Mouse (Mus musculus) layer of hippocampus, postnatal 36 days (tissue): Measurements from ENCODE around the gene Paxx. TPM values are rescaled to one million over a fixed set of nuclear protein-coding genes. Genes with fewer than 3 reads are reported as not detected.

Source experiments
- DNase-seq, 2 experiments: peaks; one replicate each; pipeline ENCODE4 v3.0.0; 2022
- total RNA-seq, 2 experiments: library from RNA; stranded (reverse); gene quantifications; 2 replicates each; pipeline ENCODE4 v1.2.3; 2021

The Paxx gene
- 10 to 100 TPM; 46.2 to 62.8 TPM for total RNA-seq

DNA sequence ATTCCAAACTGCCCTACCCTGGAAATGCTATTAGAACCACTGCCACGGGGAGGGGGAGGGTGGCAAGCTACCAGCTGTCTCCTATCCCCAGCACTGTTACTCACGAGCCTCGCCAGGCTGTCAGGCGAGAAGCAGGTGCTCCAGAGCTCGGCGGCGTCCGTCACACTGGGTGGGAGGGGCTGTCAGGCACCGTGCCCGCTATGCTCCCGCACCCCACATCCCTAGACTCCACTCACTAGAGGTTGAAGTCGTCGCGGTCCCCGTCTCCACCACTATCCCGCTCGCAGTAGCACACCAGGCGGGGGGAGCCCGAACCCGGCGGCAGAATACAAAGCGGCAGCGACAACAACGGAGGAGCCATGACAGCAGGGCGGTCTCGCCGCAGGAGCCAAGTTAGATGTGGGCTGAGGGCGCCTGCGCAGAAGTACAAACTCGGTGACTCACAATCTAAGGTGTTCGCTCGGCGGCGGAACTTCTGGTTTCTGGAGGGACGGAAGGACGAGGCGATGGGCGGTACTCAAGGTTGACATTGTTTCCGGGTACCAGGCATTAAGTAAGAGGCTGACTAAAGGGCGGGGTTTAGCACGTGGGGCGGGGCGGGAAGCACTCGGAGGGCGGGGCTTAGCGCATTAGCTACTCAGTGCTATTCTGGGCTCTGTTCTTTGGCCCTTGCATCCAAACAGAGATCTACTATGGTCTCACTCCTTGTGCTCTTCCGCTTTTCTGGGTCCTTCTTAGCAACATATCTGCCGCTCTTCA is at the start of gene Paxx:
Gene Paxx (minus strand): TSS at position 544 of the 759 bp plus-strand sequence.
- DNase-seq = peak; percentile 90 to 91

DNA sequence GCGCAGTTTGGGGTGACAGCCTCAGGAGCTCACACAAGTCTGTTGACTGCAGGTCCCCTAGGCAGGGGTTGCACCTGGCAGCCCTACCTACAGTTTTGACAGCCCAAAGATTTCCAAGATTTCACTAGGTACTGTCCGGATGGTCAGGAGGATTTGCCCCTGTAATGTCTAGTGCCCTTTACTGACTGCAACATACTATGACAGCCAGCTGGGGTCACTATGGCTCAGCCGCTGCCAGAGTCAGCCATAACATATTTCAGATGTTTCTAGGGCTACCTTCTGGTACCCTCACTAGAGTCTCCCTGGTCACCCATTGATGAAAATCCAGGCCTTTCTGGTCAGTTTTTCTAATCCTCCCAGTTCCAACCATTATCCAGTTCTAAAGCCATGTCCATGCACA is 49.0 kb upstream of the Paxx start:
- no peak for DNase-seq

GRCm38 (mm10) chr2:25506964-25507363 is 46.1 kb upstream of the Paxx start:
- no peak for DNase-seq

- DNase-seq = no peak
These were observed 45.0 kb upstream of the Paxx start for GRCm38 (mm10) chr2:25505860-25506259.

DNA sequence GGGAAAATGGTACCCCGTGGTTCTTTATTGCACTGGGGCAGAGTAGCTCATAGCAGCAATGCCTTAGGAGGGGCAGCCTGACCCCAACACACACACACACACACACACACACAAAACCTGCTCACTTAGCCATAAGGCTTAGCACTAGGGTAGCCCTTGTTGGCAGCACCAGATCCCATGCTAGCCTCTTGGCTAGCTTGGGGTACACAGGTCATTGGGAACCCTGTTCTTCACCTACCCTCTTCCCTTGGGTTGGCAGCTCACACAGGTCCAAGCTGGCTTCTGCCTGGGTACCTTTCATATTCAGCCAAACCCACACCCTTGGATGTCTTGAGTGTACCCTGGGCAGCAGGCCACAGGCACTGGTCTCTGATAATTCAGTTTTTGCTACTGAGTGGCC is 44.1 kb upstream of the Paxx start:
- no peak for DNase-seq

- DNase-seq = no peak
These were observed 43.6 kb upstream of the Paxx start for GRCm38 (mm10) chr2:25504538-25504937.

- DNase-seq = no peak
These were observed 41.8 kb upstream of the Paxx start for GRCm38 (mm10) chr2:25502726-25503125.

- DNase-seq = peak in 1 of 2 experiments; percentile 16
These were observed 40.9 kb upstream of the Paxx start, which contains the start of gene C8g for GRCm38 (mm10) chr2:25501593-25502486. C8g (minus strand) TSS chr2:25501719.

GRCm38 (mm10) chr2:25500576-25501405 is 39.9 kb upstream of the Paxx start, which contains the start of gene Fbxw5:
Fbxw5 (plus strand) TSS chr2:25500750.
- DNase-seq = peak; percentile 74 to 81

- DNase-seq = no peak
These were observed 39.2 kb upstream of the Paxx start for GRCm38 (mm10) chr2:25500071-25500575.

DNA sequence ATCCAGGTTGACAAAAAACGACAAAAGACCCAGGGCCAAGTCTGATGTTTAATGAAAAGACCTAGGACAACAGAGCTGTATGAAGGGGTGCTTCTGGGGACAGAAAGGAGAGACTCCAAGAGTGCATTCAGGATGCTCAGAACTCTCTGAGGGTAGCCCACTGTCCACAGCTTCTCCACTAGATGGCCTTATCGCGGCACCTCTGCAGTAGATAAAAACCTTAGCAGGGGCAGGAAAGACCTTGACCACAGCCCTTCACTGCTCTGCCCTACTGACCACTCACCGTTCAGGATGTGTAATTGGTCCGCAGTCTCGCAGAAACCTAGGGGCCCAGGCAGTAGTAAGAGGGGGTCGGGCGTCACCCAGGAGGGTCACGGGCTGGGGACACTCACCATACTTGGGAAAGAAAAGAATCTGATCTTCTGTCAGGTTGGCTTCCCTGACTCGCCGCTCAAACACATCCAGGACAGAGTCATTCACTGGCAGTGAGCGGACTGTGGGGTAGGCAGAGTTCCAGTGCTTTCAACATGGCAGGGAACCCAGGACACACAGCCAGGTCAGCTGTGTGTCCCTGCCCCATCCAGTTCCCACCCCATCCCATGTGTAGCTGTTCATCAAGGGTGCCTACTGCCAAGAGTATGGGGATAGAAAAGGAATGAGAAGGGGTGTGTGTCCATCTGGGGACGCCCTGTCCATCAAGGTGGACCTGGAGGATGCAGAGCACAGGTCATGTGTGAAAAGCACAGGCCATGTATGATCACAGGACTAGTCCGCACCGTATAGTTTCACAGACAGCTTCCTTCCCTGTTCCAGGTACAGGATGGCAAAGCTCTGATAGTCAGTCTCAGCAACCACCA is 38.0 kb upstream of the Paxx start:
- DNase-seq = no peak

DNA sequence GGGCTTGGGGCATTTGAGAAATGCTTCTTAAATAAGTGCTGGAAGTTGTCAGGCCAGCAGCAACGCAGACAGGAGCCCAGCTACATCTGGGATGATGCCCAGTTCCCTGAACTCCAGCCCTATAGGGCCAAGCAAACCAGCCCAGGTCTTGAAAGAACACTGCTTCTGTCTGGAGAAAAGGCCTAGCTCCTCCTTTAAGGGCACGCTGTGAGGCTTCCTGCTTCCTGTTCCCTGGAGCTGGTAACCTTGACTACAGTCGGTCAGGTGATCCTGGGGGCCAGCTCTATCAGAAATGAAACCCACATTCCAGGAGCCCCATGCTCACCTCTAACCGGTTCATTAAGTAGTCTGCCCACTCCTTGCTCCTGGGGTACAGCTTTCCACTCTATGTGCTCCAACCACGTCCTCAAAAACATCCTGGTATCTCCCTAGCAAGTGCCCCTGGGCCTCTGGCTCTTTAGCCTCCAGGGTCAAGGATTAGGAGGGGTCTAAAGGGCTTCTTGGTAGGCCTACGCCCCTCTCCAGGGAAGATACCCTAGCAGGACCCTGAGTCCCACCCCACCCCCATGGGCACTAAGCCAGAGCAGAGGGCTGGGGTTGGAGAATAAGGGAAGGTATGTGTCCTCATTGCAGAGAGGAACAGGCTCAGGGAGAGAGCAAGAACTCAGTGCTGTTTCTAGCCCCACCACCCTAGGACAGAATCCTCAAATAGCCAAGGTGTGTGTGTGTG is 37.1 kb upstream of the Paxx start:
- no peak for DNase-seq

DNA sequence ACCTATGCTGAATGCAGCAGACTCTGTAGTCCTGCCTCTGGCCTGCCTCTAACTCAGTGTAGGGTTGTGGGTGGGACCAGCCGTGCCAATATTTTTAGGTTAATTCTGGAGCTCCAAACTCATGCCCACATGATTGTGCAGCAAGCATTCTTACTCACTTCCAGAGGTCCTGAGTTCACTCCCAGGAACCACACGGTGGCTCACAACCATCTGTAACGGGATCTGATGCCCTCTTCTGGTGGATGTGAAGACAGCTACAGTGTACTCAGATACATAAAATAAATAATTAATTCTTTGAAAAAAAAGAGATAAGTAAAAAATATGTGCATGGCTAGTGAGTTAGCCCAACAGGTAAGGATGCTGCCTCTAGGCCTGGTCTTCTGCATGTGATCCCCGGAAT is 35.6 kb upstream of the Paxx start:
- DNase-seq = no peak

DNA sequence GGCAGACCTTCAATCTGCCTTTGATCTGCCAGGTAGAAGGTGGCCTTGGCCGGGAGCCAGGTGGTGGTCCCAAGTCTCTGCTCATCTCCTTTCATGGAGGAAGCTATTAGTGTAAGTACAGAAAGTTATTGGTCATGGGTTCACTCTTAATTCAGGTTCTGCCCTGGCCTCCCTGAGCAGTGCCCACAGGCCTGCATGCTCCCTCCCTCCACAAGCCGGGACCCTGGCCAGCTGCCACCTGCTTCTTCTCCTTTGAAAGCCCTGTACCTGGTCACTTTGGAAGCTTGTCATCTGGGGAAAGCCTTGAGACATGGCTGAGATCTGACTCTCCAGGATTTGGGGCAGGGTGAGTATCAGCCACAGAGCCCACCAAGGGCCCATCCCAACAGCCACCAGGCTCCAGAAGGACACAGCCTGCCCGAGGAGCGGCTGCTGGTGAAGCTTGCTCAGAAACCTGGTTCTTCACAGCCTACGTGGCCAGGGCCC is 32.6 kb upstream of the Paxx start, which contains the start of gene Lcn12:
Gene Lcn12 (minus strand): TSS at position 436 of the 486 bp plus-strand sequence.
- DNase-seq = no peak

DNA sequence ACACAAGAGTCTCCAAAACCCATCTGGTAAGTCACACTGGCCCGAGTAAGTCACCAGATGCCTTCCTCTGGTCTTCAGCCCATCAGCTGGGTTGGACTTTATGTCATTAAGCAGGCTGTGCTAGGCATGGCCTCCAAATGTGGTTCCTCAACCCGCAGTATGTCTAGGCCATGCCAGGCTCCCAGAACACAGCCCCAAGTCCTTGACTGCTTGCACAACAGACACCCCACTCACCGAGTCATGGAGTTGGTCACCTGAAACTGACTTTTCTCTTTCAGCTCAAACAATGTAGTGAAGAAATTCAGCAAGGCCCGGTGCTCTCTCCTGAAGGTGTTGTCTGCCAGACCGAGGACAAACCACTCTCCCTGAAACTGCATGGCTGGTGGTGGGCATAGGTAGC is 32.1 kb upstream of the Paxx start:
- DNase-seq = no peak

DNA sequence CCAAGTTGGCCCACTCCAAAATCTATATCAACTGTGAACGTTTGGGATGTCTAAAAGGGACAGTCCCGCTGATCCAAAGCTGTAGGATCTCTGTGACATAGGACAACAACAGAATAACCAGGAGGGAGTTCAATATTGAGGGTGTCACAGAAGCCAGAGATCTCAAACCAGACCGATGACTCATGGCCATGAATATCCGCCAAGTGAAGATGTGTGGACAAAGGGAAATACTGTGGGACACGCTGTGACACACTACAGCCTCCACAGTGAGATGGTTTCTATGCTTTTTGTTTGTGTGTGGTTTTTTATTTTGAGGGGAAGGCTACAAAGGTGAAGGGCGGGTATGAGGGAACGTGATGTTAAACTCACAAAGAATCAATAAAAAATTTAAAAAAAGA is 27.8 kb upstream of the Paxx start:
- no peak for DNase-seq

DNA sequence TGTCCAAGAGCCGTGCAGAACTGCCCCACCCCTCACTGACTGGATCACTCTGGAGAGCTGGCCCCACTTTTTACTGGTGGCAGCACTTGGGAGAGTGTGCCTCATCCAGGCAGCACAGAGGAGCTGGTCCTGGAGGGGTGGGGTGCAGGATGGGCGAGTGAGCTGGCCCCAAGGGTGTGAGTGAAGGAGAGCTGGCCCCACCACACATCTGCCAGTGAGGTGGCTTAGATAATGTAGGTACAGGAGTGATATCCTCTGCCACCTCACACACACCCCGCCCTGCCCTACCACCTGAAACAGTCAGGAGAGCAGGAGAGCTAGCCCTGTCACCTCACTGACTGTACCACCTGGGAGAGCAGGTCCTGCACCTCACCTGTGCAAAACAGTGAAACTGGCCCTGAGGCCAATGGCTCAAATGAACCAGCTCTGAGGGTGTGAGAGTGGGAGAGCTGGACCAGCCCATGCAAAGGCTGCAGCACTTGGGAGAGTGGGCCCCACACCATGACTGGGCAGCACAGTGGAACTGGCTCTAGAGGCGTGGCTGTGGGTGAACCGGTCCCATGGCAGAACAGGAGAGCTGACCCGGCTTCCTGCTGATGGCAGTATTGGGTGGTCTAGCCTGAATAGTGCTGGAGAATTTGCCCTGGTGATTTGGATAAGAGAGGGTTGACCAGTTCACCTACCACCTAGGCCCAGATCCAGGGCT is 27.2 kb upstream of the Paxx start:
- DNase-seq = no peak

GRCm38 (mm10) chr2:25484901-25485647 is 24.2 kb upstream of the Paxx start:
- no peak for DNase-seq

DNA sequence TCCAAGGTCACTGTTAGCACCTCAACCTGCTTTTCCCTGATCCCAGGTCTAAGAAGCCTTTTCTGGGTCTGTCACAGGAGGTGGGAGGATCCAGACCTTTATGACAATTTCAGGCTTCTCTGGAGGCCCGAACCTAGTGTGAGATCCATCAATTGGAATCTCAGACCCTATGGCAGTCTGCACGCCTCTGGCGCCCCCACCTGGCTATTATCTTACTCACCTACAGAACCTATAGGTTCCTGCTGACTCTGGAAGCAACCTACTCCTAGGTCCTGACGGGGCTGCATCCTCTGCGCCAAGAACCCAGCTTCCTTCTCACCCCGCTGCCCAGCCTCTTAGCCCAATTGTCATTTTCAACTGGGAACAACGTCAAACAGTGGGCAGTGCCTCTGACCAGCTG is 22.1 kb upstream of the Paxx start:
- no peak for DNase-seq
